Mouse (Mus musculus) megakaryocyte, adult 5-6 weeks (primary cell): ENCODE results near the gene Pigb. TPM values are rescaled to one million over a fixed set of nuclear protein-coding genes. Genes with fewer than 3 reads are reported as not detected.

ENCODE experiments used
- ATAC-seq: 2 replicates; pipeline ENCODE4 v1.8.0; 2016; ENCODE audit warnings: mild to moderate bottlenecking, inconsistent platforms; ENCODE audit not compliant: poor library complexity, severe bottlenecking
- total RNA-seq, 2 experiments: library from RNA; stranded (forward) in 1 of 2; stranded (reverse) in 1 of 2; fragments of 153-499, 151-499 nt in 1 of 2; fragments of 221-1000, 200-1000 nt in 1 of 2; gene quantifications; 2 replicates each; pipeline versions ENCODE4 v1.2.3 to v1.2.4; 2015 to 2017

Gene Pigb
- total RNA-seq, 2 experiments from 2014 or later, result 5.1 to 25.4 TPM

DNA sequence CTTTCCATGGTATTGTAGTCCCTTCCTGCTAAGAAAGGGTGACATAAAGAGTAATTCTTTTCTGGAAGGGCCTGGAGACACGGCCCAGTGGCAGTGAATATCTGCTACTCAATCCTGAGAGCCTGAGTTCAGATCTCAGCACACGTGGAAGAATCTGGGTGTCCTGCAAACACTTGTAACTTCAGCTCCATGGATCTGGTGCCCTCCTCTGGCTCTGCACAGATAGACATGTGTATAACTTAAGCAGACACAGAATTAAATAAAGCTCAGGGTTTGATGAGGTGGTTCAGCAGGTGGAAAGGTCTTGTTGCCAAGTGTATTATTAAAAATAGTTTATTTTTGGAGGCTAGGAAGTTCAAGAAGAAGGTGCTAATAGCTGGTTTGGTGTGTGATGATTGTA lies 39.7 kb downstream of the Pigb start:
- ATAC-seq, result no peak

DNA sequence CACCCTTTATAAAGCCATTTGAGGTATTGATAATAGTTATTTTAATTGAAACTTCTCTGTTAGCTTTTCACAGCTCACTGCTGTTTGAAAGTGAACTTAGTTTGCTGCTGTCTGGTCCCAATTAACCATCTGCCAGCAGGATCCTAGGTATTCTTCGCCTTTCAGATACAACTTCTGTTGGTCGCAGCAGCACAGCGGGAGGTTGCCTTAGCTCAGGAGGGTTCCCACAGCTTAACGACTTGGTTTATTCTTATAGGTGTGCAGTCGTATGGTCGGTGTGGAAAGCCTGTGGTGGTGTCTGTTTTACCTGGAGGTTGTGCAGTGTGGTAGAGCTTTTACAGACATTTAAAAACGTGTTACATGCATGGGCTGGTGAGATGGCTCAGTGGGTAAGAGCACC lies 43.4 kb downstream of the Pigb start:
- no peak for ATAC-seq

DNA sequence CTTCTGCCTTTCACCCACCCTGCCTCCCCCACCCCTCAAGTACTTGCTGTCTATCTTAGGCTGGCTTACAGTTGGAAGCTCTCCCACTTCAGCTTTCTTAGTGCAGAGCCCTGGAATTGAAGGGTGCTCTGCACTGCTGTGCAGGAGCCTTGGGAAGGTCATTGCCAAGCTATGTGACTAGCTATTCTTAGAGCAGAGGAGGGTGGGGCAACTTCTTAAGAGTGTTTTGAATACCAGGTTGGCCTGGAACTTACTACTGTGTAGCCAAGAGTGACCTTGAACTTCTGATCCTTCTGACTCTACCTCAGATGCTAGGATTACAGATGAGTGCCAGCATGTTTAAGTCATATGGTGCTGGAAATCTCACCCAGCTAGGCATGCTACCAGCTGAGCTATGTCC lies 44.0 kb downstream of the Pigb start:
- ATAC-seq, result no peak

DNA sequence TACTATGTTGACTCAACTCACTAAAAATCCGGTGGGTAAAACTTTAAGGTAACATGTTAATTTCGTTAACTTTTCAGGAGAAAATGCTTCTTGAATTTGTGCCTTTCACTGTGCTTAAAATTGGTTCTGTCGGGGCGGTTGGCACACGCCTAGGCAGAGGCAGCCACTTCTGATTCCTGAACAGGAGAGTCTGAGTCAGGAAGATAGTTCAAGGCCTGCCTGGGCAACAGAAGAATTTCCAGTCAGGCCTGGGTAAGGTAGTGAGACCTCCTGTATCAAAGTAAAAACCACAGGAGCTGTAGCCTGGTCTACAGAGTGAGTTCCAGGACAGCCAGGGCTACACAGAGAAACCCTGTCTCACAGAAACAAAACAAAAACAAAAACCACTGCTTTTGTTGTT lies 47.6 kb downstream of the Pigb start:
- ATAC-seq, result no peak

DNA sequence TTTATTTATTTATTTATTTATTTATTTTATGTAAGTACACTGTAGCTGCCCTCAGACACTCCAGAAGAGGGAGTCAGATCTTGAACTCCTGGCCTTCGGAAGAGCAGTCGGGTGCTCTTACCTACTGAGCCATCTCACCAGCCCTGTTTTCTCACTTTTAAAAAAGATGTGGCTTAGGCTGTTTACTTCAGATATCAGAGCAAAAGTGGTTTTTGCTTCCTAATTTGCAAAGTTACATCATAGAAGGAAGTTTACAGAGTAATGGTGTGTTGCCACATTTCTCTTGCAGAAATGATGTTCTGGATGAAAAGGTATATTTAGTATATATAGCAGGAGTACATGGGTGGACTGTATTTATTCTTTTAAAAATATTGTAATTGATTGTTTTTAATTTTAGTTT lies 48.8 kb downstream of the Pigb start:
- ATAC-seq, result peak; percentile 82

DNA sequence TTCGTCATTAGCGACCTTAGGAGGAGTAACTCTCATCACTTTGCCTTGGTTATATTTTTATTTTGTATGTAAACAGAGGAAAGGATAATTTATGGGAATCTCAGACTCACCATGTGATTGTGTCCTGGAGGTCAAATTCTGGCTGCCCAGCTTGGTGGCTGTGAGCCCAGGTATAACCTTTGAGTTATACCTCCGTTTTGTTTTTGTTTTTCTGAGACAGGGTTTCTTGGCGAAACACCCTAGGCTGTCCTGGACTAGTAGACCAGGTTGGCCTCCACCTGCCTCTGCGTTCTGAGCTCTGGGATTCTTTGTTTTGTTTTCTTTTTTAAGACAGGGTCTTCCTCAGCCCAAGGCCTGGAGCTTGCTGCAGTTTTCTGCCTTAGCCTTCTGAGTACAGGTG lies 51.5 kb downstream of the Pigb start:
- ATAC-seq, result no peak

DNA sequence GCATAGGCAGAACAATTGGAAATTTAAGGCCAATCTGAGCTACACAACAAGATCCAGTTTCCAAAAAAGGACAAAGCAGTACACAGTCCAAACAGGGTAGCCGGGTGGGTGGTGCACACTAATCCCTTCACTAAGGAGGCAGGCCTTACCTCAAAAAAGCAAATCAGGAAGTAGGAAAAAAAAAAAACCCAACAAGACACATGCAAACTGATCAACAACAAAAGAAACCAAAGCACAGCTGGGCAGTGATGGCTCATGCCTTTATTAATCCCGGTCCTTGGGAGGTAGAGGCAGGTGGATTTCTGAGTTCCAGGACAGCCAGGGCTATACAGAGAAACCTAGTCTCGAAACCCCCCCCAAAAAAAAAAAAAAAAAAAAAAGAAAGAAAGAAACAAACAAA lies 52.5 kb downstream of the Pigb start:
- ATAC-seq, result no peak

DNA sequence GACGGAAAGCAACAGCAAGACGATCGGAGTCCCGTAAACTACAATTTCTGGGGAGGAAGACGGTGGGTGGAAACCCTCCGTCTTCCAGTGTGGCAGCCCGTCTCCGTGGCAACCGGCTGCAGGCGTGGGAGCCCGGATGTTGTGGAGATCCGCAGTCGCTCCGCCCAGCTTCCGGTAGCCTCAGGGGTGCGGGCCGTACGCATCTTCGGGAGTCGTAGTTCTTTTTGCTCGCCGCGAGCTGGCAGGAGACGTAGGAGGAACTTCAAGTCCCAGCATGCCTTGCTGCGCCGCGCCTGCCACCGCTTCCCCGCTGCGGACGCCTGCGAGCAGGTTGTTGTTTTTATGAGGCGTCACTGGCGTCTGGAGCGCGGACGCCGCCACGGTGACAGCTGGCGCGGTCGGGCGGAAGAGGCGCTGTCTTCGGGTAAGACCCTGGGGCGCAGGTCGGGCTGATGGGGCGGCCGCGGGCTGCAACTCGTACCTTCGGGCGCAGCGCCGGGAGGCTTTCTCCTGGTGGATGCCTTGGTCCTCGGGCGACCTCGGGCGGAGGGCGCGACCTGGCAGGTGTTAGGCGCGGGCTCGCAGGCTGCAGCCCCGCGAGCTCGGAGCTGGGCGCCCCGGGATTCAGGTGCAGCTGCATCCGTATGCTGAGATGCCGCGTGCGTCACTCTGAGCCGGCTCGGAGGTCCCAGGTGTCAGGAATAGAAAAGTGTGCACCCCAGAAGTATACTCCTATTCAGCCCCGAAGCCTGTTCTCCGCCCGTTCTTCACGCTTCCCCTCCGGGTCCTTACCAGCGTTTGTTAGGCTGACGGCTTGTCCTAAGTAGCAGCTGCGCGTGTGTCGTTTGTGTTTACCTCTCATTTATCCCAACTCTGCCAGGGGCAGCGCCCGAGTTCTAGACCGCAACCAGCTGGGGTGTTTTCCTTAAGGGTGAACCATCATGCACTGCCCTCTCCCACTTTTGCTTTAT lies 54.6 kb downstream of the Pigb start, which contains the start of the genes Ccpg1os and Ccpg1:
Gene Ccpg1os (minus strand): TSS at position 133 of the 971 bp plus-strand sequence.
Gene Ccpg1 (plus strand): TSS at position 180 of the 971 bp plus-strand sequence.
- ATAC-seq, result peak; percentile 98

DNA sequence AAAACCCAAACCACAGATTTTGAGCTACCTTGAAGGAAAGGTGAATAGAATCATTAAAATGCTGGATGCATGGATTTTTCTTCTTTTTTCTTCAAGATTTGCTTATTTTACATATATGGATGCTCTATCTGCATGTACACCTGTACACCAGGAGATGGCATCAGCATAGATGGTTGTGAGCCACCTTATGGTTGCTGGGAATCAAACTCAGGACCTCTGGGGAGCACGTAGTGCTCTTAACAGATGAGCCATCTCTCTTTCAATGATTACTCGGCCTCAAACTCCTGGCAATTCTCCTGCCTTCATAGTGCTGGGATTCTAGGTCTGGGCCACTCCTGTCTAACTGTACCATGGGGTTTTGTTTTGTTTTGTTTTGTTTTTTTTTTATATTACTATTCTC lies 57.1 kb downstream of the Pigb start:
- no peak for ATAC-seq

DNA sequence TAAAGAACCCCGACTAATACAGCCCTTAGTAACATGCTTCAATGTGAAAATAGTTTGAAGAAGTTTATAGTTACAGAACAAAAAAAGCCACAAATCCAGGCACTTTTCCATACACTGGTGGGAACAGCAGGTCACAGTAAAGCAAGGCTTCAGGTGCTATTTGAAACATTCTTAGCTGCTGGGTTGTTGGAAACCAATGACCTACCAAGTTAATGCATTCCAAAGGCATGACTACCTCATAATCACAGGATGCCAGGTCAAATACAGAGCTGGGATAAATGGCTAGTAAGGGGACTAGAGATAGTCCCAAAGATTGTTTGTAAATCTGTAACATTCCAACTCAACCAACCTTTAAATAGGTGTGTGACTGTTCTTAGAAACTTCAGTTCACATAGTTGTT lies 64.9 kb downstream of the Pigb start:
- ATAC-seq, result no peak

DNA sequence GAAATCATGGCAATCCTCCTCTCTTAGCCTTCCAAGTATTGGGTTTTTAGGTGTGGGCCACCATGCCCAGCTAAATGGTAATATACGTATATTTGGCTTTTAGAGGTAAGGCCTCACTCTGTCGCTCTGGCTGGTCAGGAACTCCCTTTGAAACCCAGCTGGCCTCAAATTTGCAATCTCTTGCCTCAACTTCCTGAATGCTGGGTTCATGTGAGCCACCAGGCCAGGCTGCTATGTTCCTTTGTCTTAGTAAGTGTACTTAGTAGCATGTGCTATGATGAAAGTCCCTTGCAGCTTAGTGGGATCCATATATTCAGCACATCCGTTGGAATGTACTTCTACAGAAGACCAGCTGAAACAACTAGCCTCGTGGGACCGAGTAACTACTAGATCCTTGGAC lies 65.4 kb downstream of the Pigb start:
- peak; percentile 88 for ATAC-seq

DNA sequence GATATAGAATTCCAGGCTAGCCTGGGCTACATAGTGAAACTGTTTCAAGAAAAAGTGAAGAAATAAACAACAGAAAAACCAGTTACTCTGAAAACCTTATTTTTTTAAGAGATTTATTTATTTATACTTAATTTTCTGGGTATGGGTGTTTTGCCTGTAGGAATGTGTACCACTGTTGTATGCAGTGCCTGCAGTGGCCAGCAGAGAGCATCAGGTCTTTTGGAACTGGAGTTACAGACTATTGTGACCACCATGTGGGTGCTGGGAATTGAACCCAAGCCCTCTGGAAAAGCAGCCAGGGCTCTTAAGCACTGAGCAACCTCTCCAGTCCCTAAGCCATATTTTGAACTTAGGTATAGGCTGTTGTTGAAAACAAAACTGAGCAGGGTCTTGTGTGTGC lies 67.2 kb downstream of the Pigb start:
- no peak for ATAC-seq

DNA sequence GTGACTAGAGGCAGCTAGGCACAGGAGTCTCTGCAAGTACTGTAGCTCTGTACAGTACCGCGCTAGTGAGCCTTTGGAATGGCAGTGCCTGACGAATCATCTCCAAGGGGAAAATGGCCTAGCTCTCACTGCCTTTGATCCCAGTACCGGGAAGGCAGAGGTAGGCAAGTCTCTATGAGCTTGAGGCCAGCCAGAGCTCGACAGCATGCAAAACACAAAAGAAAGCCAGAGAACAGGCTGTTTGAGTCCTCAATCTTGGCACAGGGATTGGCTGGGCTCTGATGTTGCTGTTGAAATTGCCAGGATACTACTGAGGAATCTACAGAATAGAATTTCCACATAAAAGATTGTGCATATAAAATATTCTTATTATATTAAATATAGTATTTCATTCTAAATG lies 67.7 kb downstream of the Pigb start:
- no peak for ATAC-seq

DNA sequence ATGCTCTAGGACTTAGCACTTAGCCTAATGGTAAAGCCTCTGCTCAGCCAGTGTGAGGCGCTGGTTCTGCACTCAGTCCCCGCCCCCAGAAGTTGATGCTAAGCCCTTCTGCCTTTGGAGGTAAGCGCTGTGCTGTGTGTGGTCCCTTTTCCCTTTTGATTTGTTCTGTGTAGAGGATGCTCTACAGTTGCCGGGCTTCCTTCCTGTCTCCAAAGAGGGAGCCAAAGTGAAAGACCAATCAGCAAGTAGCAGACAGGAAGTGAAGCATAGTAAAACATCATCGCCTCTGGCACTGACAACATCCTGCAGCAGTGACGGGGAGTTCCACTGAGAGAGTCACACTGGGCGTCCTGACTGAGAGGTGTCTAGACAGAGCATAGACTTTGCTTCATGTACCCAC lies 70.3 kb downstream of the Pigb start:
- peak; percentile 54 for ATAC-seq

DNA sequence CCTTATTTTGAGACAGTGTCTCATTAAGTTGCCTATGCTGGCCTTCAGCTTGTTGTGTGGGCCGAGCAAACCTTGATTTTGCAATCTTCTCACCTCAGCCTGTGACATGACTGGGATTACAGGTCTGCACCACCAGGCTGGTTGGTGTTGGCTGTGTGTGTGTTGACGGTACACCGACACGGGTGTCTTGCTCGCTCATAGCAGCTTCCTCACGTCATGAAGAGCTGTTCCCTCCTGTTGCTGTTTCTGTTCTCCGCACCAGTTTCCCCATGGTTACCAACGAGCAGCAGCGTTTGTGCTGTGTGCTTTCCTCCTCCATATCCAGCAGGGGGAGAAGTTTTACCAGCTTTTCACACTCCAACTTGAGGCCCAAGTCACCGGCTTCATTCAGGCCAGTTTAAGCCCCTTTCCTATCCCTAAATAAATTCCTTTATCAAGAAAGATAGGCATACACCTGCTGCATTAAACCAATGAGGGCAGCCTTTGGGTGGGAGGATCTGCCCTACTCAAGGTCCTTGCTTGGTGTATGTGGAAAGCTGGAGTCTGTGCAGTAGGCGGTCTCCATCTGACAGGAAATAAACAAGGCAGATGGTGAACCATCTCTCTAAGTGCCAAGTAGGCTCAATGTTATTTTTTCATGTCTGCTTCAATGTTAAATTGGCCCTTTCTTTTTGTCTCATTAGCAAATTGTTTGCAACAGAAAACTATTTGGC lies 71.7 kb downstream of the Pigb start:
- peak; percentile 81 for ATAC-seq

DNA sequence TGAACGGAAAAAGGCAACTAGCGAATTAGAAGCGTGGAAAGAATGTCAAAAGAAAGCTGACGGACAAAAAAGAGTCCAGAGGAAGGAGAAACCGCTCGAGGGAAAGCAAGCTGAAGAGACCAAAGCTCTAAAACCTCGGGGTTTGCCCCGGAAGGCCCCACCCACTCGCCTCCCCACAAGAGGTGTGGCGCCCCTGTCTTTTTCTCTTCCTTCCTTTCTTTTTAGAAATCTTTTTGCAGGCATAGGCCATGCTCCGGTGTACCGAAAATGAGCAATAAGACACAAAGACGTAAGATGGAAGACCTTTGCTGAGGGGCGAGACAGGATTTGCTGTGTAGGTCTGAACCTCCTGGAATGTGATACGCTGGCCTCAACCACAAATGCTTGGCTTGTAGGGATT lies 78.2 kb downstream of the Pigb start:
- no peak for ATAC-seq

DNA sequence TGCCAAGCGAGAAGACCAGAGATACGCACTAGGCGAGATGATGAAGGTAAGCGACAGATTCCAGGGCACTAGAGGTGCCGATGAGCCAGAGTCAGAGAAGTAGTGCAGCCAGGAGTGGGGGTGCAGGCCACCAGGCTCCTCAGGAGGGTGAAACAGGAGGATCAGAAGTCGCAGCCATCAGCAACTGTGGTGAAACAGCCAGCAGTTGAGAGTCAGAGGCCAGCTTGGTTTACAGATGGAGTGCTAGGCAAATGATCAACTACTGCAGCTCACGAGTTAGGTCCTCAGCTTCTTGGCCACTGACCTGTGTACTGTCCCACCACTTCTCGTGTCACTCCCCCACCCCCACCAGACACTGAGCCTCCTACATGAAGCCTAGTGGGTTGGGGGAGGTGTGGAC lies 78.8 kb downstream of the Pigb start:
- ATAC-seq, result no peak

DNA sequence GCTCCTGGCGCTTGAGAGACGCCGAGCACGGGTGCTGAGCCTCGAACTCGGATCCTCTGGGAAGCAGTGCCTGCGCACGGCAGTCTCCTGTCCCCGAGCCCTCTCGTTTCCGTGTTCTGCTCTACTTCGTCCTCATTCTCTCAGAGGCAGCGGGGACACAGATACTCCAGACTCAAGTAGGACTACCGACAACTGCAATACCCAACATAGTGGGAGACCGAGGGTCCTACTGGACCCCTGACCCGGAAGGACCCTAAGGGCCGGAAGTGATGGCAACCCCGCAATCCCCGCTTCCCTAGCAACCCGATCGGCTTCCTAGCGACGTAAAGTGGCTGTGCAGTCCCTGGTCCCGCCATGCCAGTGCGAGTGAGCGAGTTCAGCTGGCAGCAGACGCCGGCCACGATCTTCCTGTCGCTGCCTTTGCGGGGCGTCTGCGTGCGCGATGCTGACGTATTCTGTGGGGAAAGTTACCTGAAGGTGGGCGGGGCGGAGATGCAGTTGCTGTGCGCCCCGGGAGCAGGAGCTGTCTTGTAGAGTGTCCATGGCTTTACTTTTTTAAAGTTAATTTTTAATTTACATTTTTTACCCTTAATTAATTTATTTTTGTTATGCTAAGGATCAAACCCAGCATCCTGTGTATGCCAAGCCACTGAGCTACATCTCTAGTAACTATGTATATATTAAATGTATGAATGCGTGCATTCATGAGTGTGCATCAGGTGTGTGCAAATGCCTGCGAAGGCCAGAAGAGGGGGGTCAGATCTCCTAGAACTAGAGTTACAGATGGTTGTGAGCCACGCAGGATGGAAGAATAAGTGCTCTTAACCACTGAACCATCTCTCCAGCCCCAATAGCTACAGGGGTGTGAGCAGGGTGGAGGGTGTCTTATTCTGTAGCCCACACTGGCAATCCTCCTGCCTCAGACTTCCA lies 81.4 kb downstream of the Pigb start, which contains the start of the genes Dyx1c1 and Gm44503:
Gene Dyx1c1 (plus strand): TSS at position 265 of the 930 bp plus-strand sequence.
Gene Gm44503 (plus strand): TSS at position 332 of the 930 bp plus-strand sequence.
- ATAC-seq, result peak; percentile 95
